Mouse (Mus musculus): ENCODE results near the gene Por. TPM values are rescaled to one million over a fixed set of nuclear protein-coding genes. Genes with fewer than 3 reads are reported as not detected.

Gene Por
- polyA plus RNA-seq, 1 experiment from 2014 or later = 33.2 TPM

GRCm38 (mm10) chr5:135772519-135772918 is 102.7 kb downstream of the Por start:
- Histone ChIP-seq H3K36me3 (ENCODE audit: control insufficient read depth, insufficient read depth, low read length) (no peaks in the 10 kb centered on the region), H3K4me3 (ENCODE audit: control insufficient read depth in 1 of 2, insufficient read depth in 1 of 2, low read depth in 1 of 2, low read length in 2 of 2) (no peak overlapping the region), H3K4me2 (ENCODE audit: low read length) (no peak overlapping the region), H3K4me1 (ENCODE audit: control insufficient read depth in 2 of 2, insufficient read depth in 2 of 2, low read length in 2 of 2) (peaks cover 1 to 3% of the 10 kb centered on the region in 2 experiments; a peak in 2 of 4 replicates), H3K27me3 (ENCODE audit: control insufficient read depth, insufficient read depth, low read length) (no peaks in the 10 kb centered on the region), H3K9me3 (ENCODE audit: control insufficient read depth, low read length) (0 out of 2 replicates have a peak, but pooled peaks cover 2% of the 10 kb centered on the region), H3K27ac (replicated peaks in 1 of 2; ENCODE audit: control insufficient read depth in 1 of 2, insufficient read depth in 1 of 2, low read depth in 2 of 2, low read length in 2 of 2) (no peak overlapping the region), H3K9ac (ENCODE audit: low read length) (no peak overlapping the region)
- 19% methylated on average over 3 of the region's 3 CpGs for WGBS
- no peak for ATAC-seq (ENCODE audit: insufficient number of reproducible peaks, insufficient read depth, low FRiP score, low read depth)

- Histone ChIP-seq H3K4me3 (ENCODE audit: control insufficient read depth in 1 of 2, insufficient read depth in 1 of 2, low read depth in 1 of 2, low read length in 2 of 2) (no peak overlapping the region), H3K9me3 (ENCODE audit: control insufficient read depth, low read length) (no peaks in the 10 kb centered on the region), H3K4me1 (ENCODE audit: control insufficient read depth in 2 of 2, insufficient read depth in 2 of 2, low read length in 2 of 2) (peaks cover 11 to 23% of the 10 kb centered on the region in 2 experiments), H3K4me2 (ENCODE audit: low read length) (no peak overlapping the region), H3K27ac (replicated peaks in 1 of 2; ENCODE audit: control insufficient read depth in 1 of 2, insufficient read depth in 1 of 2, low read depth in 2 of 2, low read length in 2 of 2) (no peak overlapping the region), H3K27me3 (ENCODE audit: control insufficient read depth, insufficient read depth, low read length) (no peaks in the 10 kb centered on the region), H3K9ac (ENCODE audit: low read length) (no peak overlapping the region), H3K36me3 (ENCODE audit: control insufficient read depth, insufficient read depth, low read length) (peaks cover 8% of the 10 kb centered on the region)
- WGBS = 79% methylated on average over 4 of the region's 4 CpGs
- ATAC-seq (ENCODE audit: insufficient number of reproducible peaks, insufficient read depth, low FRiP score, low read depth) = no peak
Observed at GRCm38 (mm10) chr5:135776546-135776945, 106.7 kb downstream of the Por start.

GRCm38 (mm10) chr5:135777796-135778470 is 108.1 kb downstream of the Por start, which contains the start of gene Styxl1:
Gene Styxl1 (minus strand): TSS chr5:135778385.
- peak within 1 kb of the TSS; percentile 79 for H3K4me2 ChIP-seq (ENCODE audit: low read length)
- no peaks in the 10 kb centered on the region for H3K27me3 ChIP-seq (ENCODE audit: control insufficient read depth, insufficient read depth, low read length)
- H3K9ac ChIP-seq (ENCODE audit: low read length) = peak within 1 kb of the TSS; percentile 98
- H3K9me3 ChIP-seq (ENCODE audit: control insufficient read depth, low read length) = no peaks in the 10 kb centered on the region
- H3K4me3 ChIP-seq (ENCODE audit: control insufficient read depth in 1 of 2, insufficient read depth in 1 of 2, low read depth in 1 of 2, low read length in 2 of 2) = peak within 1 kb of the TSS; percentile 91 to 98
- under 1% methylated on average over 44 of the region's 45 CpGs for WGBS
- peaks cover 22% of the 10 kb centered on the region for H3K36me3 ChIP-seq (ENCODE audit: control insufficient read depth, insufficient read depth, low read length)
- H3K4me1 ChIP-seq (ENCODE audit: control insufficient read depth in 2 of 2, insufficient read depth in 2 of 2, low read length in 2 of 2) = peaks cover 11 to 23% of the 10 kb centered on the region in 2 experiments
- ATAC-seq (ENCODE audit: insufficient number of reproducible peaks, insufficient read depth, low FRiP score, low read depth) = peak; percentile 92; the same call in 1 of the 2 replicates
- H3K27ac ChIP-seq (replicated peaks in 1 of 2; ENCODE audit: control insufficient read depth in 1 of 2, insufficient read depth in 1 of 2, low read depth in 2 of 2, low read length in 2 of 2) = peak within 1 kb of the TSS; percentile 97 to 99

- Histone ChIP-seq H3K4me2 (ENCODE audit: low read length) (peak within 1 kb of the TSS; percentile 79), H3K9me3 (ENCODE audit: control insufficient read depth, low read length) (no peaks in the 10 kb centered on the region), H3K27me3 (ENCODE audit: control insufficient read depth, insufficient read depth, low read length) (no peaks in the 10 kb centered on the region), H3K27ac (replicated peaks in 1 of 2; ENCODE audit: control insufficient read depth in 1 of 2, insufficient read depth in 1 of 2, low read depth in 2 of 2, low read length in 2 of 2) (peak within 1 kb of the TSS; percentile 97 to 99), H3K4me3 (ENCODE audit: control insufficient read depth in 1 of 2, insufficient read depth in 1 of 2, low read depth in 1 of 2, low read length in 2 of 2) (peak within 1 kb of the TSS; percentile 91 to 98), H3K4me1 (ENCODE audit: control insufficient read depth in 2 of 2, insufficient read depth in 2 of 2, low read length in 2 of 2) (peaks cover 11 to 23% of the 10 kb centered on the region in 2 experiments), H3K9ac (ENCODE audit: low read length) (peak within 1 kb of the TSS; percentile 98), H3K36me3 (ENCODE audit: control insufficient read depth, insufficient read depth, low read length) (peaks cover 31% of the 10 kb centered on the region)
- under 1% methylated on average over 70 of the region's 70 CpGs for WGBS
- peak; percentile 97 for ATAC-seq (ENCODE audit: insufficient number of reproducible peaks, insufficient read depth, low FRiP score, low read depth)
Observed at GRCm38 (mm10) chr5:135778471-135779445, 108.9 kb downstream of the Por start, which contains the start of gene Mdh2. Gene Mdh2 (plus strand): TSS chr5:135778480.

GRCm38 (mm10) chr5:135780331-135780730 is 110.5 kb downstream of the Por start:
- Histone ChIP-seq H3K4me3 (ENCODE audit: control insufficient read depth in 1 of 2, insufficient read depth in 1 of 2, low read depth in 1 of 2, low read length in 2 of 2) (peak overlapping the region in 1 of 2 experiments; percentile 98; a peak in 2 of 4 replicates), H3K9ac (ENCODE audit: low read length) (peak overlapping the region; percentile 98), H3K27me3 (ENCODE audit: control insufficient read depth, insufficient read depth, low read length) (no peaks in the 10 kb centered on the region), H3K9me3 (ENCODE audit: control insufficient read depth, low read length) (no peaks in the 10 kb centered on the region), H3K4me2 (ENCODE audit: low read length) (peak overlapping the region; percentile 70), H3K4me1 (ENCODE audit: control insufficient read depth in 2 of 2, insufficient read depth in 2 of 2, low read length in 2 of 2) (peaks cover 11 to 23% of the 10 kb centered on the region in 2 experiments), H3K36me3 (ENCODE audit: control insufficient read depth, insufficient read depth, low read length) (peaks cover 46% of the 10 kb centered on the region), H3K27ac (replicated peaks in 1 of 2; ENCODE audit: control insufficient read depth in 1 of 2, insufficient read depth in 1 of 2, low read depth in 2 of 2, low read length in 2 of 2) (no peak overlapping the region)
- no peak for ATAC-seq (ENCODE audit: insufficient number of reproducible peaks, insufficient read depth, low FRiP score, low read depth)
- 75% methylated on average over 8 of the region's 8 CpGs for WGBS

- Histone ChIP-seq H3K9me3 (ENCODE audit: control insufficient read depth, low read length) (no peaks in the 10 kb centered on the region), H3K4me1 (ENCODE audit: control insufficient read depth in 2 of 2, insufficient read depth in 2 of 2, low read length in 2 of 2) (peaks cover 7 to 17% of the 10 kb centered on the region in 2 experiments), H3K9ac (ENCODE audit: low read length) (no peak overlapping the region), H3K27ac (replicated peaks in 1 of 2; ENCODE audit: control insufficient read depth in 1 of 2, insufficient read depth in 1 of 2, low read depth in 2 of 2, low read length in 2 of 2) (no peak overlapping the region), H3K27me3 (ENCODE audit: control insufficient read depth, insufficient read depth, low read length) (no peaks in the 10 kb centered on the region), H3K4me2 (ENCODE audit: low read length) (no peak overlapping the region), H3K4me3 (ENCODE audit: control insufficient read depth in 1 of 2, insufficient read depth in 1 of 2, low read depth in 1 of 2, low read length in 2 of 2) (no peak overlapping the region), H3K36me3 (ENCODE audit: control insufficient read depth, insufficient read depth, low read length) (peaks cover 72% of the 10 kb centered on the region)
- WGBS = 68% methylated on average over 4 of the region's 4 CpGs
- ATAC-seq (ENCODE audit: insufficient number of reproducible peaks, insufficient read depth, low FRiP score, low read depth) = no peak
Observed at GRCm38 (mm10) chr5:135782901-135783300, 113.1 kb downstream of the Por start.
